Mouse (Mus musculus): ENCODE data around the gene Tomm40l.

DNA sequence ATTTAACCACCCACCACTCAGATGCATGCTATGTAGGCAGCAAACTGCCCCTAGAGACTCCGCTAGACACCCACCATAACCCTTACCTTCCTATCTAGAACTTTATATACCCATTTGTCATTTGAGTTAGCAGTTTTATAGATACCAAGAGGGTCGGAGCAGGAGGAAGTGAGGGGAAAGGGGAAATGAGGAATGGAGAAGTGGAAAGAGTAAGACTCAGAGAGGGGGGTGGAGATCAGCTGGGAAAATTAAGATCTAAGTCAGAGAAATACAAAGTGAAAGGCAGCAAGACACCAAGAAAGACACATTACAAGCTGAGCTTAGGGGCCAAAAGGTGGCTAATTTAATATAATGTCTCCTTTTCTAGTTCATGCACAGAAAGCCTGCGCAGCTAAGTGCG is 12.2 kb upstream of the Tomm40l start:
- no peak for TF ChIP-seq POLR2A (IDR thresholded peaks at IDR 0.05; ENCODE audit: insufficient read depth, low read depth, low read length)
- TF ChIP-seq CTCF (IDR thresholded peaks at IDR 0.05; ENCODE audit: insufficient read depth, low read depth, low read length): no peak
